Mouse (Mus musculus): ENCODE data around the gene Pbx3. TPM values are rescaled to one million over a fixed set of nuclear protein-coding genes. Genes with fewer than 3 reads are reported as not detected.

The Pbx3 gene
- total and polyA plus RNA-seq, 3 experiments: 6.1 to 9.8 (median 9.7) TPM

GRCm38 (mm10) chr2:34217596-34217995, 155.3 kb downstream of the Pbx3 start:
- no peaks in the 10 kb centered on the region for H3K4me1 ChIP-seq (ENCODE audit: control insufficient read depth, insufficient read depth, low read length)
- no peak overlapping the region for H3K9ac ChIP-seq (ENCODE audit: low read depth, low read length)
- WGBS: 84% methylated on average over 5 of the region's 5 CpGs
- intact Hi-C loops (cut with DNase I): no loop called here
- no peak overlapping the region for H3K27ac ChIP-seq
- TF ChIP-seq CTCF (IDR thresholded peaks at IDR 0.05): no peak
- no peak for TF ChIP-seq EP300 (IDR thresholded peaks at IDR 0.05; ENCODE audit: insufficient read depth, low read depth, low read length)
- TF ChIP-seq POLR2A (IDR thresholded peaks at IDR 0.05; ENCODE audit: insufficient read depth, low read depth, low read length): no peak
- no peaks in the 10 kb centered on the region for H3K27me3 ChIP-seq (ENCODE audit: control insufficient read depth, insufficient read depth, low read length)
- H3K79me2 ChIP-seq (replicated peaks; ENCODE audit: control insufficient read depth, insufficient read depth, low read length): no peaks in the 10 kb centered on the region
- no peak for DNase-seq
- H3K4me3 ChIP-seq: no peak overlapping the region
- H3K36me3 ChIP-seq (ENCODE audit: control insufficient read depth, insufficient read depth, low read length): no peaks in the 10 kb centered on the region

- no peaks in the 10 kb centered on the region for H3K79me2 ChIP-seq (replicated peaks; ENCODE audit: control insufficient read depth, insufficient read depth, low read length)
- TF ChIP-seq POLR2A (IDR thresholded peaks at IDR 0.05; ENCODE audit: insufficient read depth, low read depth, low read length): no peak
- no peak for TF ChIP-seq EP300 (IDR thresholded peaks at IDR 0.05; ENCODE audit: insufficient read depth, low read depth, low read length)
- TF ChIP-seq CTCF (IDR thresholded peaks at IDR 0.05): no peak
- no peak overlapping the region for H3K27ac ChIP-seq
- no peak for DNase-seq
- no peak overlapping the region for H3K4me3 ChIP-seq
- no peaks in the 10 kb centered on the region for H3K27me3 ChIP-seq (ENCODE audit: control insufficient read depth, insufficient read depth, low read length)
- H3K4me1 ChIP-seq (ENCODE audit: control insufficient read depth, insufficient read depth, low read length): no peaks in the 10 kb centered on the region
- no peaks in the 10 kb centered on the region for H3K36me3 ChIP-seq (ENCODE audit: control insufficient read depth, insufficient read depth, low read length)
- 79% methylated on average over 5 of the region's 5 CpGs for WGBS
- intact Hi-C loops (cut with DNase I): no loop called here
- H3K9ac ChIP-seq (ENCODE audit: low read depth, low read length): no peak overlapping the region
Measured at GRCm38 (mm10) chr2:34215496-34215895, 157.4 kb downstream of the Pbx3 start.

GRCm38 (mm10) chr2:34212418-34212817, 160.5 kb downstream of the Pbx3 start:
- Histone ChIP-seq H3K79me2 (replicated peaks; ENCODE audit: control insufficient read depth, insufficient read depth, low read length) (no peaks in the 10 kb centered on the region), H3K27ac (no peak overlapping the region), H3K9ac (ENCODE audit: low read depth, low read length) (no peak overlapping the region), H3K4me1 (ENCODE audit: control insufficient read depth, insufficient read depth, low read length) (no peaks in the 10 kb centered on the region), H3K4me3 (no peak overlapping the region), H3K36me3 (ENCODE audit: control insufficient read depth, insufficient read depth, low read length) (no peaks in the 10 kb centered on the region), H3K27me3 (ENCODE audit: control insufficient read depth, insufficient read depth, low read length) (no peaks in the 10 kb centered on the region)
- TF ChIP-seq POLR2A (IDR thresholded peaks at IDR 0.05; ENCODE audit: insufficient read depth, low read depth, low read length) (no peak), CTCF (IDR thresholded peaks at IDR 0.05) (no peak), EP300 (IDR thresholded peaks at IDR 0.05; ENCODE audit: insufficient read depth, low read depth, low read length) (no peak)
- 94% methylated on average over 1 of the region's 1 CpGs for WGBS
- no peak for DNase-seq
- intact Hi-C loops (cut with DNase I): no loop called here

- no peaks in the 10 kb centered on the region for H3K36me3 ChIP-seq (ENCODE audit: control insufficient read depth, insufficient read depth, low read length)
- no peak overlapping the region for H3K27ac ChIP-seq
- no peak overlapping the region for H3K4me3 ChIP-seq
- intact Hi-C loops (cut with DNase I): no loop called here
- WGBS: 79% methylated on average over 8 of the region's 8 CpGs
- no peaks in the 10 kb centered on the region for H3K27me3 ChIP-seq (ENCODE audit: control insufficient read depth, insufficient read depth, low read length)
- H3K79me2 ChIP-seq (replicated peaks; ENCODE audit: control insufficient read depth, insufficient read depth, low read length): no peaks in the 10 kb centered on the region
- TF ChIP-seq CTCF (IDR thresholded peaks at IDR 0.05) (no peak), POLR2A (IDR thresholded peaks at IDR 0.05; ENCODE audit: insufficient read depth, low read depth, low read length) (no peak), EP300 (IDR thresholded peaks at IDR 0.05; ENCODE audit: insufficient read depth, low read depth, low read length) (no peak)
- no peaks in the 10 kb centered on the region for H3K4me1 ChIP-seq (ENCODE audit: control insufficient read depth, insufficient read depth, low read length)
- no peak for DNase-seq
- no peak overlapping the region for H3K9ac ChIP-seq (ENCODE audit: low read depth, low read length)
Measured at GRCm38 (mm10) chr2:34204797-34205196, 168.1 kb downstream of the Pbx3 start.

GRCm38 (mm10) chr2:34204325-34204724, 168.6 kb downstream of the Pbx3 start:
- DNase-seq: no peak
- Histone ChIP-seq H3K9ac (ENCODE audit: low read depth, low read length) (no peak overlapping the region), H3K36me3 (ENCODE audit: control insufficient read depth, insufficient read depth, low read length) (no peaks in the 10 kb centered on the region), H3K27ac (no peak overlapping the region), H3K79me2 (replicated peaks; ENCODE audit: control insufficient read depth, insufficient read depth, low read length) (no peaks in the 10 kb centered on the region), H3K27me3 (ENCODE audit: control insufficient read depth, insufficient read depth, low read length) (no peaks in the 10 kb centered on the region), H3K4me1 (ENCODE audit: control insufficient read depth, insufficient read depth, low read length) (no peaks in the 10 kb centered on the region), H3K4me3 (no peak overlapping the region)
- intact Hi-C loops (cut with DNase I): no loop called here
- WGBS: 90% methylated on average over 2 of the region's 2 CpGs
- no peak for TF ChIP-seq EP300 (IDR thresholded peaks at IDR 0.05; ENCODE audit: insufficient read depth, low read depth, low read length)
- TF ChIP-seq CTCF (IDR thresholded peaks at IDR 0.05): no peak
- no peak for TF ChIP-seq POLR2A (IDR thresholded peaks at IDR 0.05; ENCODE audit: insufficient read depth, low read depth, low read length)

- no peaks in the 10 kb centered on the region for H3K27me3 ChIP-seq (ENCODE audit: control insufficient read depth, insufficient read depth, low read length)
- TF ChIP-seq CTCF (IDR thresholded peaks at IDR 0.05): no peak
- H3K79me2 ChIP-seq (replicated peaks; ENCODE audit: control insufficient read depth, insufficient read depth, low read length): no peaks in the 10 kb centered on the region
- H3K4me3 ChIP-seq: no peak overlapping the region
- DNase-seq: no peak
- intact Hi-C loops (cut with DNase I): no loop called here
- WGBS: 84% methylated on average over 8 of the region's 8 CpGs
- no peak overlapping the region for H3K27ac ChIP-seq
- H3K9ac ChIP-seq (ENCODE audit: low read depth, low read length): no peak overlapping the region
- no peaks in the 10 kb centered on the region for H3K4me1 ChIP-seq (ENCODE audit: control insufficient read depth, insufficient read depth, low read length)
- no peaks in the 10 kb centered on the region for H3K36me3 ChIP-seq (ENCODE audit: control insufficient read depth, insufficient read depth, low read length)
Measured at GRCm38 (mm10) chr2:34193870-34194820, 178.8 kb downstream of the Pbx3 start.
